Mouse (Mus musculus) midbrain, embryonic 16.5 days (tissue): Measurements from ENCODE around the gene Mtif3. TPM values are rescaled to one million over a fixed set of nuclear protein-coding genes. Genes with fewer than 3 reads are reported as not detected.

Source experiments
- ATAC-seq: fragments of 200-750 bp; cut with Nextera tagmentation; 2 replicates; pipeline ENCODE4 v1.8.0; 2017; ENCODE audit warnings: moderate TSS enrichment
- H3K27ac ChIP-seq: fragments of 300-500 bp; sonication (generic); 2 replicates; pipeline ENCODE4 v1.5.1; 2014; ENCODE audit warnings: mild to moderate bottlenecking, low read length, mixed read lengths
- H3K27me3 ChIP-seq: fragments of 300-500 bp; sonication (generic); 2 replicates; pipeline ENCODE4 v1.6.1; 2014; ENCODE audit warnings: low read depth, low read length, mixed read lengths; ENCODE audit not compliant: control insufficient read depth, insufficient read depth
- H3K36me3 ChIP-seq: fragments of 300-500 bp; sonication (generic); 2 replicates; pipeline ENCODE4 v1.6.1; 2014; ENCODE audit warnings: mild to moderate bottlenecking, low read length, moderate library complexity, mixed read lengths; ENCODE audit not compliant: control insufficient read depth, insufficient read depth
- H3K4me1 ChIP-seq: fragments of 300-500 bp; sonication (generic); 2 replicates; pipeline ENCODE4 v1.6.1; 2014; ENCODE audit warnings: mild to moderate bottlenecking, low read length, mixed read lengths; ENCODE audit not compliant: control insufficient read depth, insufficient read depth
- H3K4me2 ChIP-seq: fragments of 300-500 bp; sonication (generic); 2 replicates; pipeline ENCODE4 v1.6.1; 2014; ENCODE audit warnings: mild to moderate bottlenecking, low read length, mixed read lengths
- H3K4me3 ChIP-seq: fragments of 300-500 bp; sonication (generic); 2 replicates; pipeline ENCODE4 v1.5.1; 2014; ENCODE audit warnings: low read depth, mild to moderate bottlenecking, low read length, moderate library complexity, mixed read lengths
- H3K9ac ChIP-seq: fragments of 300-500 bp; sonication (generic); 2 replicates; pipeline ENCODE4 v1.6.1; 2014; ENCODE audit warnings: low read depth, low read length, mixed read lengths
- H3K9me3 ChIP-seq: fragments of 300-500 bp; sonication (generic); replicated peaks from 2 replicates; pipeline ENCODE4 v1.6.1; 2014; ENCODE audit warnings: mild to moderate bottlenecking, low read length, mixed read lengths; ENCODE audit not compliant: control insufficient read depth, poor library complexity, severe bottlenecking
- WGBS: fragments of 180-500 bp; shearing (Covaris S2); extraction: QIAGEN DNeasy Blood & Tissue Kit; methylation state at CpG from one replicate; pipeline ENCODE4 v1.1.7; 2014; 5-methylcytosine and 5-hydroxymethylcytosine counted together
- polyA plus RNA-seq: library from polyadenylated mRNA; unstranded; fragments of >200 nt; fragmentation: Nextera tagmentation; extraction: Ambion mirVana; gene quantifications from 2 replicates; pipeline ENCODE4 v1.2.1, GENCODE M21; 2015

The Mtif3 gene
- polyA plus RNA-seq, 1 experiment from 2014 or later, result 28.4 TPM

GRCm38 (mm10) chr5:146968695-146969393 lies 5.2 kb upstream of the Mtif3 start:
- Histone ChIP-seq H3K27me3 (no peaks in the 10 kb centered on the region), H3K36me3 (no peaks in the 10 kb centered on the region), H3K9me3 (no peaks in the 10 kb centered on the region), H3K9ac (no peak overlapping the region), H3K4me3 (no peak overlapping the region), H3K4me1 (peaks cover 2% of the 10 kb centered on the region; the same call in 1 of the 2 replicates), H3K4me2 (no peak overlapping the region), H3K27ac (no peak overlapping the region)
- ATAC-seq, result no peak
- WGBS, result 35% methylated on average over 13 of the region's 13 CpGs

GRCm38 (mm10) chr5:146963937-146964278 lies 308 bp upstream of the Mtif3 start:
- Histone ChIP-seq H3K9ac (peak overlapping the region; percentile 58), H3K4me2 (peak overlapping the region; percentile 70), H3K27ac (peak overlapping the region; percentile 59), H3K36me3 (peaks cover 3% of the 10 kb centered on the region), H3K4me3 (peak overlapping the region; percentile 87), H3K9me3 (no peaks in the 10 kb centered on the region), H3K4me1 (peaks cover 9% of the 10 kb centered on the region), H3K27me3 (no peaks in the 10 kb centered on the region)
- peak; percentile 54; the same call in 1 of the 2 replicates for ATAC-seq
- 49% methylated on average over 8 of the region's 8 CpGs for WGBS

DNA sequence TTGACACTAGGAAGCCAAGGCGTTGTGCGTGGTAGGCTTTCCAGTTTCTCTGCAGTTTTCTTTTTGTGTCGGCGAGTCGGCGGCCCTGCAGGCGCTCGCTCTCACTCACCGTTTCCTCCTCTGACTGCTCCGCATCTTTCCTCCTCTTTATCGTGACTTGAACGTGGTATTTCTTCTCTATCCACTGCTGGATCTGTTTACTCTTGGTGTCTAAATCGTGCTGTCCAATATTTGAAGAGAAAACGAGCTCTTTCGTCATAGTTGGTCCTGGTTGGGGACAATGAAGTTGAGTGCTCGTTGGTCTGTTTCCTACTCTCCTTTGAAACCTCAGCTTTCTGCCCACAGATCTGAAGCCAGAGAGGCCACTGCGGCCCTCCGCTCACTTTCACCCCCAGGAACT lies 6.9 kb downstream of the Mtif3 start:
- H3K4me3 ChIP-seq, result no peak overlapping the region
- peaks cover 40% of the 10 kb centered on the region for H3K36me3 ChIP-seq
- WGBS, result 94% methylated on average over 18 of the region's 18 CpGs
- no peaks in the 10 kb centered on the region for H3K9me3 ChIP-seq
- H3K4me2 ChIP-seq, result no peak overlapping the region
- H3K27me3 ChIP-seq, result no peaks in the 10 kb centered on the region
- ATAC-seq, result no peak
- no peak overlapping the region for H3K27ac ChIP-seq
- no peak overlapping the region for H3K9ac ChIP-seq
- H3K4me1 ChIP-seq, result no peaks in the 10 kb centered on the region

DNA sequence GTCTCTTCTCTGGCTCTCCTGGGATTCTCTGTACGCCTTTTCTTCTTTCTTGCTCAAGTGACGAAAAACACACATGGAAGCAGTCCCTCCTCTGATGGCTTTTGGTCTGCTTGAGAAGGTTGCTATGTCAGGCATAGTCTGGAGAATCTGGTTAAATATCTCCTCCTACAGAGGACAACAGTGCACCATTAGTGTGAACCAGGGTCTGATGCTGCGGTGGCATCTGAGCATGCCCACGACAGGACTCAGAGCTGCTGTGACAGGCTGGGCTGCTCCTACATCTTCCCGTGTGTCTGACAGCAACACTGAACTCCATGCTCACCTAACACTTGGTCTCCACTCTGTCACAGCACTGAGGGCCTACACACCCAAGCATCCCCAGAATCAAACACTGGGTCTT lies 7.9 kb downstream of the Mtif3 start:
- H3K4me3 ChIP-seq, result no peak overlapping the region
- H3K9ac ChIP-seq, result no peak overlapping the region
- no peaks in the 10 kb centered on the region for H3K27me3 ChIP-seq
- 95% methylated on average over 5 of the region's 5 CpGs for WGBS
- peaks cover 44% of the 10 kb centered on the region for H3K36me3 ChIP-seq
- H3K27ac ChIP-seq, result no peak overlapping the region
- no peak for ATAC-seq
- H3K4me2 ChIP-seq, result no peak overlapping the region
- H3K9me3 ChIP-seq, result no peaks in the 10 kb centered on the region
- no peaks in the 10 kb centered on the region for H3K4me1 ChIP-seq

DNA sequence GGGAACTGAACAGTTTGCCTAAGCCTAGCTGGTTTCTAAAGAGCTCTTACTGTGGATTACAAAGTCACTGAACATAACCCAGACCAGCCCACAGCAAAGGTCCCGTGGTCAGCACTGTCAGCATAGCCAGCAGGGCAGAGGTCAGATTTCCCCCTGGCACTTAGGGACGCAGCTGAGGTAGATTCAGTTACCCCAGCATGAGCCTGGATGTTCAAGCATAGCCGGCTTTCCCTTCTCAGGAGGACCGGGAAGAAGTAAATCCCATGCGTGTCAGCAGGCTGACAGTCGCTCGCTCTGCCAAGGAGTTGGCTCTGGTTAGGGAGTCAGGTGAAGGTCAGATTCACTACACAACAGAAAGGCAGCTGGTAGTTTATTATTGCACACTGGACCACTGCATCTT lies 9.0 kb downstream of the Mtif3 start:
- H3K36me3 ChIP-seq, result peaks cover 44% of the 10 kb centered on the region
- H3K4me1 ChIP-seq, result peaks cover 4% of the 10 kb centered on the region
- no peak for ATAC-seq
- 93% methylated on average over 7 of the region's 7 CpGs for WGBS
- H3K4me3 ChIP-seq, result no peak overlapping the region
- H3K4me2 ChIP-seq, result no peak overlapping the region
- H3K9ac ChIP-seq, result no peak overlapping the region
- no peaks in the 10 kb centered on the region for H3K27me3 ChIP-seq
- no peak overlapping the region for H3K27ac ChIP-seq
- no peaks in the 10 kb centered on the region for H3K9me3 ChIP-seq

DNA sequence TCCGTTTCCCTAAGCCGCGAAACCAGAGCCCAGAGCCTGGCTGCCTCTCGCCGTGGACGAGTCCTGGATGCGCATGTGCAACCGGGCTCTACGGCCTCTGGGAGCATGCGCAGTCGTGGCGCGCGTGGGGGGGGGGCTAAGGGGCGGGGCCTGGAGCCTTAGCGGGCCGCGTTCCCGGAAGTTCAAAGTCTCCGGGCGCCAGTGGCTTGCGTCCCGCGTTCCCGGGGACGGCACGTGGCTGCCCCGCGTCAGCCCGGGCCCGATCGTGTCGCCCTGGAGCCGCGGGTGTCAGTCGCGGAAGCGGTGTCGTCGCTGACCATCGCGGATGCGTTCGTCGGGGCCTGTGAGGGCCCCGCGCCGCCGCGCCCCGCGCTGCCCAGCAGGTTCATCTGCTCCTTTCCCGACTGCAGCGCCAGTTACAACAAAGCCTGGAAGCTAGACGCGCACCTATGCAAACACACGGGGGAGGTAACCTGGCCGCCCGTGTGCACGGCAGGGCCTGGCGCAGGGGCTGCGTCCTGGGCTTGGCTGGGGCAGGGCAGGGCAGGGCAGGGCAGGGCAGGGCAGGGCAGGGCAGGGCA lies 15.0 kb downstream of the Mtif3 start, which contains the start of gene Gtf3a:
Gtf3a (plus strand) TSS at position 150 of the 581 bp plus-strand sequence.
- Histone ChIP-seq H3K4me1 (peaks cover 11% of the 10 kb centered on the region), H3K4me3 (peak within 1 kb of the TSS; percentile 58), H3K9me3 (no peaks in the 10 kb centered on the region), H3K27ac (peak within 1 kb of the TSS; percentile 79), H3K36me3 (peaks cover 18% of the 10 kb centered on the region), H3K27me3 (no peaks in the 10 kb centered on the region), H3K9ac (peak within 1 kb of the TSS; percentile 73), H3K4me2 (peak within 1 kb of the TSS; percentile 84)
- ATAC-seq, result peak; percentile 93
- under 1% methylated on average over 62 of the region's 62 CpGs for WGBS

- peak overlapping the region; percentile 58 for H3K4me3 ChIP-seq
- ATAC-seq, result peak; percentile 7; the same call in 1 of the 2 replicates
- H3K27me3 ChIP-seq, result no peaks in the 10 kb centered on the region
- WGBS, result 21% methylated on average over 10 of the region's 10 CpGs
- peak overlapping the region; percentile 52 for H3K4me2 ChIP-seq
- H3K27ac ChIP-seq, result peak overlapping the region; percentile 79
- peaks cover 11% of the 10 kb centered on the region for H3K4me1 ChIP-seq
- H3K9me3 ChIP-seq, result no peaks in the 10 kb centered on the region
- peaks cover 13% of the 10 kb centered on the region for H3K36me3 ChIP-seq
- peak overlapping the region; percentile 73 for H3K9ac ChIP-seq
These were observed 15.5 kb downstream of the Mtif3 start for GRCm38 (mm10) chr5:146948041-146948507.

DNA sequence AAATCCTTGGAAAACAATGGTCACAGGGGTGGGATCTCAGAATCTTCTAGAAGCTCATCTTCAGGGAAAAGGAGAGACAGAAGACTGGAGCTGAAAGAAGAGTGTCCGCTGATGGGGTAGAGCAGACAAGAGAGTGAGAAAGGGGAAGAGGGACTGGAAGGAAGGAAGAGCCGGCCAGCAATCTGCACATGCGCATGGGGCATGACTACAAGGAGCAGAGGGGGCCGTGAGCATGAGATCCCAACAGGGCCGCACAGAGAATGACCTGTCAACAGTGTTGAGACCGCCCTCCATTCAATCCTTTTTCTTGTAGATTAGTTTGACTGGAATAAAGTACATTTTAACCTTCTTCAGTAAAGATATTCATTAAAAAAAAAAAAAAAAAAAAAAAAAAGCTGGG lies 16.1 kb downstream of the Mtif3 start:
- Histone ChIP-seq H3K4me3 (no peak overlapping the region), H3K4me1 (peaks cover 11% of the 10 kb centered on the region), H3K4me2 (no peak overlapping the region), H3K9me3 (no peaks in the 10 kb centered on the region), H3K36me3 (peaks cover 10% of the 10 kb centered on the region), H3K27me3 (no peaks in the 10 kb centered on the region), H3K27ac (no peak overlapping the region), H3K9ac (no peak overlapping the region)
- no peak for ATAC-seq
- WGBS, result 89% methylated on average over 6 of the region's 6 CpGs

GRCm38 (mm10) chr5:146946682-146947081 lies 16.9 kb downstream of the Mtif3 start:
- no peak for ATAC-seq
- Histone ChIP-seq H3K4me2 (no peak overlapping the region), H3K4me1 (peaks cover 11% of the 10 kb centered on the region), H3K4me3 (no peak overlapping the region), H3K27ac (no peak overlapping the region), H3K9ac (no peak overlapping the region), H3K9me3 (no peaks in the 10 kb centered on the region), H3K36me3 (peaks cover 5% of the 10 kb centered on the region), H3K27me3 (no peaks in the 10 kb centered on the region)
- WGBS, result 90% methylated on average over 9 of the region's 9 CpGs
